Mouse (Mus musculus) spleen, postnatal 4 days (tissue): ENCODE data around the gene 5730409E04Rik.

Experiments used
- DNase-seq, 2 experiments: peaks; one replicate each; pipeline ENCODE4 v3.0.0; 2022; ENCODE audit warnings: low spot score in 2 of 2

The 5730409E04Rik gene

DNA sequence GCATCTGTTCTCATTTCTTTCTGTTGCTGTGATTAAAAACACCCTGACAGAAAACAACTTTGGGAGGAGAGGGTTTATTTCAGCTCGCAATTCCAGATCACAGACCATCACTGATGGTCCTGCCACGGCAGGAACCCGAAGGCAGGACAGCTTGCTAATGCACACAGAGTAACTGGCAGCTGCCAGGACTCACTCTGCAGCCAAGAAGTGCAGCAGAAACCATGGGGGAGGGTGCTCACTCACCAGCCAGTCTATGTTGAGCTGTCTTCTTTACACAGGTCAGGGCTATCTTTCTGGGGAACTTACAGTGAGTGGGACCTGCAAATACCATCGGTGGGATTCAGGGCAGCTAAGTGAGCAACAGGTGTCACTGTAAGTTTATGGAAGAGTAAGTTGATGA is 27.8 kb downstream of the 5730409E04Rik start:
- no peak for DNase-seq

DNA sequence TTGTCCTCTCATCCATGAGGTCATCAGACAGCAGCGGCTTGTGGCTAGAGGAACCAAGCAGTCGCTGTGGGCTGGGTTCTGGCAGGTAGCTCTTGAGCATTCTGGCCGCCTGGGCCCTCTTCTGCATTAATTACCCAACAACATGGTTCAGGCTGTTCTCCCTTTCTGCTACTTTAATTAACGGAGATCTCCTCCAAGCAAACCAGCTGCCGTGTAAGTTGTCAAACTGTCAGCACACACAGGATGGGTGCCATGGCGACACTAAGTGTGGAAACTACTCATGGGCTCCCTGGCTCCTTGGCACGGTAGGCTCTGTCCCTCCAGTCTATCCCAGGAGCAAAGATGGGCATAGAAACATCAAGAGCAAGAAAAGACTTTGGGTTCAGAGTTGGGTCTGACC is 29.7 kb downstream of the 5730409E04Rik start:
- no peak for DNase-seq

- DNase-seq: no peak
These were observed 32.3 kb downstream of the 5730409E04Rik start for GRCm38 (mm10) chr4:126641901-126642300.

- no peak for DNase-seq
These were observed 34.2 kb downstream of the 5730409E04Rik start for GRCm38 (mm10) chr4:126643815-126644214.

DNA sequence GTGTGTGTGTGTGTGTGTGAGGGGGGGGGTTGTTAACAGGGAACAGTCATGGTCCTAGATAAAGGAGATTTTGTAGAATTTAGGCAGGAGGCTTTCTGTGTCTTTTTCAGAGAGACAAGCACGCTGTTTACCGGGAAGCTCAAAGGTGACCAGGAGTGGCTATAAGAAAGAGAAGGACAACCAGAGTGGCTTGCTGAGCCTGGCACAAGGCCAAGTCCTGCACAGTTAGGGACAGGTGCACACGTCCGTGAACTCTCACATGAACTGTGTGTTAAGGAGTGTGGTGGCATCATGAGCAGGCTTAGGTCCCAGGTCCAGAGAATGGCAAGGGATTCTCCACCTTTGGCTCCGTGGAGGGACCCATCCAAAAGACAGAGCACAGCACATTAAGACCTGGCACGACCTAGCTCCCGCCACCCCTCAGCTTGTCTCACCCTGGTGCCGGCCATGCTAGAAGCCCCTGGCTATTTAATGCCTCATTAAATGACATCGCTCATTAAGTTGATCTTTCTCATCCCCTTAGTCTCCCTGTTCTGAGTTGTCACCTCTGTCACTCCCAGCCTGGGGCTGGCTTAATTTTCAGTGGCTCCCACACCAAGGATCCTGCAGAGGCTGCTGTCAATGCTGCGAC is 34.8 kb downstream of the 5730409E04Rik start:
- no peak for DNase-seq

DNA sequence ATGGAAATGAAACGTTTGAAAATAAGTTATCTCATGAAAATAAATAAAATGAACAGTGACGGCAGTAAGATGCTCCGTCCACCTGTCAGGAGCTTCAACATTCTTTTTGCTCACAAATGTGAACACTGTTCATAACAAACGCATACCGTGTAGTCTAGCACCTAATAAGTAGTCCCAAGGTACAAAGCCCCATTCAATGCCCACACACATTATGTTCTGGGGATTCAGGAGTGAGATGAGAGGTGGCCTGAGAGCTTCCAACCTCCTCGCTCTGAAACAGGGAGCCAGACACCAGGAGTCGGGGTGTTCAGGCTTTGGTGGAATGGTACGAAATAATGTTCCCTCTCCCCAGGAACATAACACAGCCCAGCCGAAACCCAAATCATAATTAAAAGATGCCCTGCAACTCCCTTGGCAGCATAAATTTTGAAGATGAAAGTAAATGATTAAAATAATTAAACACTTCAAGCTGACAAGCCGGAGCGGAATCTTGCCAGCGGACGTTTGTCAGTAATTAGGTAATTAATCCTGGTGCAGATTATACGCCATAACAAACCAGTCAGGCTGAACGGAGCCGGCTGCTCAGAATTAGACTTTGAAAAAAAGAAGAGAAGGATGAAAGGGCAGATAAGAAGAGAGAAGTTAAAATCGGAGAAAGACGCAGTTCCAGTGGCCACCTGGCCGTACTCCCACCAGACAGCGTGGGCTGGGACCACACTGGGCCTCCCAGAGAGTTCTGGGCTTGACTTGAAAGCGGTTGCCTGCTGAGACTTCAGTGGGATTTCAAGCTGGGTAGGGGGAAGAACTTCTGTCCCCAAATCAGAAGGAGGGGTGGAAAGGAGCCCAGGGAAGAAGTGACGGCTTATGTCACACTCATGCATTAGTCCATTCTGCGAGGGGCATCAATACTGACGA is 38.6 kb downstream of the 5730409E04Rik start:
- DNase-seq: no peak

DNA sequence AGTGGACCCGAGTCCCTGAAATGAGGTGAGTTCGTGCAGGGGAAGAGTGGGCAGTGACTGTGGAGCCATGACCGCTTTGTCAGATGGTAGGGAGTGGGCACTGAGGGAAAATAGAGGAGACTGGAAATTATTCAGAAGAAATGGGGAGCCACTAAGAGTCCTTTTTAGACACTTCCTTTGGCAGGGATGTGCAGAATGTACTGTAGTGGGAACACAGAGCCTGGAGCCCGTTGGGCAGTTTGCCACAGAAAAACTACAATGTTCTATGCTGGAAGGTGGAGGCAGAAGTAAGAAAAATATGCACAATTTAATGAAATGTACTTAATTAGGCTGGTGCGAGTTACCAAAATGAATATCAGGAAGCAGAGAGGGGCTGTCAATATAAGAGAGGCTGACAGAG is 43.5 kb downstream of the 5730409E04Rik start:
- no peak for DNase-seq

- no peak for DNase-seq
These were observed 45.7 kb downstream of the 5730409E04Rik start for GRCm38 (mm10) chr4:126655356-126655755.

DNA sequence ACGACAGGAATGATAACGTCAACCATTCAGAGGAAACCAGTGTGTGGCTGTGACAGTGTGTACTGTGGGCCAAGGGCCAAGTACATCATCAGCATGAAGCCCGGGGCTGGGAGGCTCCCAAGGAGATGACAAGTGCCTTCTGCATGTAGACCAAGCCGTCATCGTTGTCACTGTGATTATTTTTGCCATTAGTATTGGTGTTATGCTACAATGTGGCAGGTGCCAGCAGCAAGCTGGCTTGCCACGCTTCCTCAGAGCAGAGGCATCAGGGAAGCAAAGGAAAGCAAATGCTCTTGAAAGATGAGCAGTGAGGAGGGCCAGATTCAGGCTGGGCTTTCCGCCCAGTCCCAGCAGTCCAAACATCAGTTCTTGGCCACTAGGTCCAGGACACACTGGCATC is 51.6 kb downstream of the 5730409E04Rik start:
- DNase-seq: no peak
